Mouse (Mus musculus) intestine, postnatal 0 days (tissue): Measurements from ENCODE around the gene Phc1. TPM values are rescaled to one million over a fixed set of nuclear protein-coding genes. Genes with fewer than 3 reads are reported as not detected.

Source experiments
- ATAC-seq: fragments of 200-750 bp; cut with Nextera tagmentation; 2 replicates; pipeline ENCODE4 v1.8.0; 2017; ENCODE audit warnings: mild to moderate bottlenecking, moderate TSS enrichment, moderate library complexity
- H3K27ac ChIP-seq: fragments of 300-500 bp; sonication (generic); 2 replicates; pipeline ENCODE4 v1.5.1; 2014; ENCODE audit warnings: mild to moderate bottlenecking, low read depth, low read length, moderate library complexity
- H3K27me3 ChIP-seq: fragments of 300-500 bp; sonication (generic); replicated peaks from 2 replicates; pipeline ENCODE4 v1.6.1; 2014; ENCODE audit warnings: low read length, mixed read lengths; ENCODE audit not compliant: control insufficient read depth, insufficient read depth
- H3K36me3 ChIP-seq: fragments of 300-500 bp; sonication (generic); 2 replicates; pipeline ENCODE4 v1.6.1; 2014; ENCODE audit warnings: mild to moderate bottlenecking, moderate library complexity; ENCODE audit not compliant: control insufficient read depth, insufficient read depth
- H3K4me1 ChIP-seq: fragments of 300-500 bp; sonication (generic); replicated peaks from 2 replicates; pipeline ENCODE4 v1.6.1; 2014; ENCODE audit warnings: antibody characterized with exemption, low read length, mixed read lengths; ENCODE audit not compliant: control insufficient read depth, insufficient read depth
- H3K4me2 ChIP-seq: fragments of 300-500 bp; sonication (generic); replicated peaks from 2 replicates; pipeline ENCODE4 v1.6.1; 2014; ENCODE audit warnings: low read depth, mild to moderate bottlenecking, moderate library complexity
- H3K4me3 ChIP-seq: fragments of 300-500 bp; sonication (generic); 2 replicates; pipeline ENCODE4 v1.5.1; 2014; ENCODE audit warnings: low read depth, low read length
- H3K9ac ChIP-seq: fragments of 300-500 bp; sonication (generic); 2 replicates; pipeline ENCODE4 v1.6.1; 2014; ENCODE audit warnings: mild to moderate bottlenecking, low read depth, low read length
- H3K9me3 ChIP-seq: fragments of 300-500 bp; sonication (generic); 2 replicates; pipeline ENCODE4 v1.6.1; 2016; ENCODE audit warnings: mixed run types; ENCODE audit not compliant: control insufficient read depth
- CTCF ChIP-seq: sonication (generic); IDR thresholded peaks from 2 replicates; pipeline ENCODE4 v1.5.1; 2016; ENCODE audit warnings: low read depth, mild to moderate bottlenecking, control low read depth, antibody characterized with exemption, moderate library complexity
- WGBS: fragments of 180-500 bp; shearing (Covaris S2); extraction: QIAGEN DNeasy Blood & Tissue Kit; methylation state at CpG from one replicate; pipeline ENCODE4 v1.1.7; 2014; 5-methylcytosine and 5-hydroxymethylcytosine counted together
- polyA plus RNA-seq: library from polyadenylated mRNA; unstranded; fragments of >200 nt; fragmentation: Nextera tagmentation; extraction: Ambion mirVana; gene quantifications from 2 replicates; pipeline ENCODE4 v1.2.1, GENCODE M21; 2015

Phc1 gene
- polyA plus RNA-seq, 1 experiment from 2014 or later, result 3.5 TPM

- Histone ChIP-seq H3K9me3 (no peaks in the 10 kb centered on the region), H3K4me2 (no peak overlapping the region), H3K9ac (no peak overlapping the region), H3K36me3 (peaks cover 58% of the 10 kb centered on the region), H3K27me3 (no peaks in the 10 kb centered on the region), H3K4me1 (no peaks in the 10 kb centered on the region), H3K27ac (no peak overlapping the region), H3K4me3 (no peak overlapping the region)
- ATAC-seq, result no peak
- WGBS, result 98% methylated on average over 1 of the region's 1 CpGs
- no peak for TF ChIP-seq CTCF
Observed at GRCm38 (mm10) chr6:122318726-122319125, 21.6 kb downstream of the Phc1 start.

- Histone ChIP-seq H3K9ac (no peak overlapping the region), H3K4me2 (peak overlapping the region; percentile 84), H3K9me3 (no peaks in the 10 kb centered on the region), H3K4me3 (peak overlapping the region; percentile 79; the same call in 1 of the 2 replicates), H3K4me1 (0 out of 2 replicates have a peak, but pooled peaks cover 8% of the 10 kb centered on the region), H3K36me3 (peaks cover 21% of the 10 kb centered on the region), H3K27me3 (no peaks in the 10 kb centered on the region), H3K27ac (no peak overlapping the region)
- WGBS, result 41% methylated on average over 5 of the region's 5 CpGs
- no peak for TF ChIP-seq CTCF
- no peak for ATAC-seq
Observed at GRCm38 (mm10) chr6:122310187-122310820, 30.1 kb downstream of the Phc1 start.

GRCm38 (mm10) chr6:122309446-122309960, 30.9 kb downstream of the Phc1 start:
- Histone ChIP-seq H3K27ac (peak overlapping the region; percentile 76; the same call in 1 of the 2 replicates), H3K4me1 (0 out of 2 replicates have a peak, but pooled peaks cover 8% of the 10 kb centered on the region), H3K4me3 (peak overlapping the region; percentile 79), H3K9me3 (no peaks in the 10 kb centered on the region), H3K4me2 (peak overlapping the region; percentile 84), H3K27me3 (no peaks in the 10 kb centered on the region), H3K9ac (peak overlapping the region; percentile 81), H3K36me3 (peaks cover 14% of the 10 kb centered on the region)
- ATAC-seq, result no peak
- TF ChIP-seq CTCF, result no peak
- 2% methylated on average over 11 of the region's 11 CpGs for WGBS

GRCm38 (mm10) chr6:122308505-122309393, 31.6 kb downstream of the Phc1 start, which contains the start of gene M6pr:
TSS of gene M6pr (plus strand) at chr6:122308720.
- peak; percentile 93 for TF ChIP-seq CTCF
- Histone ChIP-seq H3K36me3 (peaks cover 6% of the 10 kb centered on the region; the same call in 1 of the 2 replicates), H3K9me3 (no peaks in the 10 kb centered on the region), H3K9ac (peak within 1 kb of the TSS; percentile 81), H3K4me2 (peak within 1 kb of the TSS; percentile 84), H3K27ac (peak within 1 kb of the TSS; percentile 76), H3K27me3 (no peaks in the 10 kb centered on the region), H3K4me3 (peak within 1 kb of the TSS; percentile 79), H3K4me1 (0 out of 2 replicates have a peak, but pooled peaks cover 8% of the 10 kb centered on the region)
- ATAC-seq, result peak; percentile 100
- under 1% methylated on average over 49 of the region's 49 CpGs for WGBS

GRCm38 (mm10) chr6:122308136-122308504, 32.2 kb downstream of the Phc1 start:
- peak; percentile 0; the same call in 1 of the 2 replicates for ATAC-seq
- H3K4me3 ChIP-seq, result no peak overlapping the region
- no peak for TF ChIP-seq CTCF
- 60% methylated on average over 6 of the region's 6 CpGs for WGBS
- no peak overlapping the region for H3K9ac ChIP-seq
- no peaks in the 10 kb centered on the region for H3K9me3 ChIP-seq
- no peak overlapping the region for H3K4me2 ChIP-seq
- peaks cover under 1% of the 10 kb centered on the region; the same call in 1 of the 2 replicates for H3K36me3 ChIP-seq
- 0 out of 2 replicates have a peak, but pooled peaks cover 8% of the 10 kb centered on the region for H3K4me1 ChIP-seq
- H3K27me3 ChIP-seq, result no peaks in the 10 kb centered on the region
- no peak overlapping the region for H3K27ac ChIP-seq

GRCm38 (mm10) chr6:122306707-122307106, 33.7 kb downstream of the Phc1 start:
- Histone ChIP-seq H3K36me3 (no peaks in the 10 kb centered on the region), H3K4me3 (no peak overlapping the region), H3K27ac (no peak overlapping the region), H3K27me3 (no peaks in the 10 kb centered on the region), H3K4me1 (0 out of 2 replicates have a peak, but pooled peaks cover 8% of the 10 kb centered on the region), H3K9ac (no peak overlapping the region), H3K4me2 (no peak overlapping the region), H3K9me3 (no peaks in the 10 kb centered on the region)
- no peak for ATAC-seq
- 88% methylated on average over 4 of the region's 4 CpGs for WGBS
- no peak for TF ChIP-seq CTCF
